Mouse (Mus musculus): ENCODE measurements around the gene Hivep3.

GRCm38 (mm10) chr4:119977817-119978491, 244.4 kb downstream of the Hivep3 start:
- TF ChIP-seq CTCF (IDR thresholded peaks at IDR 0.05; ENCODE audit: control insufficient read depth, insufficient read depth, insufficient read length): no peak
- no peak for TF ChIP-seq USF1 (IDR thresholded peaks at IDR 0.05; ENCODE audit: low read depth)
- TF ChIP-seq MYOD1 (IDR thresholded peaks at IDR 0.05; ENCODE audit: control insufficient read depth, insufficient read length, low read depth): no peak
- TF ChIP-seq MYOG (IDR thresholded peaks at IDR 0.05; ENCODE audit: control insufficient read depth, extremely low read depth, insufficient read length): no peak
- TF ChIP-seq MAX (IDR thresholded peaks at IDR 0.05): no peak
- TF ChIP-seq CEBPB (IDR thresholded peaks at IDR 0.05; ENCODE audit: low read depth): no peak
- no peak for TF ChIP-seq FOSL1 (IDR thresholded peaks at IDR 0.05; ENCODE audit: insufficient read depth, low read length, poor library complexity, severe bottlenecking)
